Mouse (Mus musculus): ENCODE measurements around the gene Bcl2l13.

DNA sequence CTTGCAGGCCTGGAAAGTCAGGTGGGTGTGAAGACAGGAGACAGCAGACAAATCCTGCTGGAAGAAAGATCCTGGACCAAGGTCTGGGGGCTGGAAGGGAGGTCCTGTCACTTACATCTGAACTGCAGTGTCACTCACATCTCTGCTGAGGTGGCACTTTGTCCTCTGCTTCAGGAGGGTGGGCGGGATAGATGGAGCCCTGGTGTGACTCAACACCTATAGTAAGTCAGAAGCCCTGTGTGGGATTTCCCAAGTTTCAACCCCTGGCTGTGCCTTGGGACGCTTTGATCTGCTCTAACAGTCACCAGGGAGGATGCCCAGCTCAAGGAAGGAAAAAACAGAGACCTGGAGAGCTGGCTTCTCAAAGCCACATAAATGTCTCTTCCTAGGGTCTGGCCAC, 90.9 kb downstream of the Bcl2l13 start:
- TF ChIP-seq GATA1 (IDR thresholded peaks at IDR 0.05; ENCODE audit: low read length) (no peak), TAL1 (IDR thresholded peaks at IDR 0.05; ENCODE audit: low read length) (no peak)

Measured in erythroblast, embryonic 14.5 days (primary cell).